Mouse (Mus musculus): ENCODE data around the gene 1700123O20Rik.

- TF ChIP-seq CTCF (IDR thresholded peaks at IDR 0.05) (no peak), EP300 (IDR thresholded peaks at IDR 0.05) (no peak)
These were observed 51.6 kb downstream of the 1700123O20Rik start for GRCm38 (mm10) chr14:54737634-54738033.

All from lung, postnatal 0 days (tissue).